Mouse (Mus musculus): ENCODE measurements at regions not wholly inside any gene's neighbourhood (a gene's known extent, or its start where the extent isn't known, plus 50 kb on each side); places are given as distances from the start of the nearest gene placed in this dataset.

DNA sequence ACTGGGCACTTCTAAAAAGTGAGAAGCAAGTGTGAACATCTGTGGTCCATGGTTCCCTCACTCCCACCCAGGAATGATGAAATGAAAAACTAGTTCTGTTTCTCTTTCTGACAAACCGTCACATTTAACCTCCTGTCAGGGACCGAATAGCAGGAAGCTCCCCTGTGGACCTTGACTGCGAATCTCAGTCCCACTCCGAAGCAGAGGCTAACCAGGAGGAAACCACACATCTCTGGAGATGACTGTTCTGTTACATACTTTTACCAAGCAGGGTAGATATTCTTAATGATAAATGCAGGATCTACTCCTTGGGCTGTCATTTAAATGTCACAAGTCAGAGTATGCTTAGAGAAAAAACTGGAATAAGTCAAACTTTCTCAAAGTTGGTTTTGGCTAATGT, 181.2 kb downstream of the Ackr3 start:
- Histone ChIP-seq H3K36me3 (replicated peaks) (no peaks in the 10 kb centered on the region), H3K27me3 (ENCODE audit: insufficient read depth, low read length) (no peaks in the 10 kb centered on the region), H3K4me3 (ENCODE audit: low read depth, low read length) (no peak overlapping the region), H3K4me1 (ENCODE audit: insufficient read depth, low read depth, low read length) (no peaks in the 10 kb centered on the region), H3K9me3 (replicated peaks) (peaks cover 78% of the 10 kb centered on the region)
- TF ChIP-seq GATA1 (IDR thresholded peaks at IDR 0.05; ENCODE audit: borderline replicate concordance, low read length) (no peak), CTCF (IDR thresholded peaks at IDR 0.05; ENCODE audit: low read depth, low read length) (no peak), POLR2AphosphoS5 (IDR thresholded peaks at IDR 0.05; ENCODE audit: insufficient replicate concordance, low read depth, low read length) (no peak), GATA2 (IDR thresholded peaks at IDR 0.05; ENCODE audit: borderline replicate concordance, low read depth, low read length) (no peak), TAL1 (conservative IDR thresholded peaks at IDR 0.05; ENCODE audit: low read depth, low read length) (no peak)
- DNase-seq (ENCODE audit: low spot score) = no peak
- ATAC-seq (ENCODE audit: extremely low read depth, insufficient number of reproducible peaks, low FRiP score, poor library complexity, severe bottlenecking) = no peak

GRCm38 (mm10) chr1:90386792-90387191, 183.0 kb downstream of the Ackr3 start:
- DNase-seq (ENCODE audit: low spot score) = no peak
- no peaks in the 10 kb centered on the region for H3K4me1 ChIP-seq (ENCODE audit: insufficient read depth, low read depth, low read length)
- TF ChIP-seq TAL1 (conservative IDR thresholded peaks at IDR 0.05; ENCODE audit: low read depth, low read length) = no peak
- TF ChIP-seq GATA2 (IDR thresholded peaks at IDR 0.05; ENCODE audit: borderline replicate concordance, low read depth, low read length) = no peak
- no peak for TF ChIP-seq POLR2AphosphoS5 (IDR thresholded peaks at IDR 0.05; ENCODE audit: insufficient replicate concordance, low read depth, low read length)
- TF ChIP-seq GATA1 (IDR thresholded peaks at IDR 0.05; ENCODE audit: borderline replicate concordance, low read length) = no peak
- no peak for TF ChIP-seq CTCF (IDR thresholded peaks at IDR 0.05; ENCODE audit: low read depth, low read length)

GRCm38 (mm10) chr1:90390422-90390821, 186.6 kb downstream of the Ackr3 start:
- Histone ChIP-seq H3K4me3 (ENCODE audit: low read depth, low read length) (no peak overlapping the region), H3K27me3 (ENCODE audit: insufficient read depth, low read length) (no peaks in the 10 kb centered on the region), H3K36me3 (replicated peaks) (no peaks in the 10 kb centered on the region), H3K4me1 (ENCODE audit: insufficient read depth, low read depth, low read length) (no peaks in the 10 kb centered on the region), H3K9me3 (replicated peaks) (peaks cover 72% of the 10 kb centered on the region)
- no peak for DNase-seq (ENCODE audit: low spot score)
- ATAC-seq (ENCODE audit: extremely low read depth, insufficient number of reproducible peaks, low FRiP score, poor library complexity, severe bottlenecking) = no peak
- TF ChIP-seq GATA2 (IDR thresholded peaks at IDR 0.05; ENCODE audit: borderline replicate concordance, low read depth, low read length) (no peak), CTCF (IDR thresholded peaks at IDR 0.05; ENCODE audit: low read depth, low read length) (no peak), TAL1 (conservative IDR thresholded peaks at IDR 0.05; ENCODE audit: low read depth, low read length) (no peak), POLR2AphosphoS5 (IDR thresholded peaks at IDR 0.05; ENCODE audit: insufficient replicate concordance, low read depth, low read length) (no peak), GATA1 (IDR thresholded peaks at IDR 0.05; ENCODE audit: borderline replicate concordance, low read length) (no peak)

More at GRCm38 (mm10) chr1:90386792-90387191, 183.0 kb downstream of the Ackr3 start:
- peaks cover 77% of the 10 kb centered on the region for H3K9me3 ChIP-seq (replicated peaks)
- ATAC-seq (ENCODE audit: extremely low read depth, insufficient number of reproducible peaks, low FRiP score, poor library complexity, severe bottlenecking) = no peak
- no peaks in the 10 kb centered on the region for H3K36me3 ChIP-seq (replicated peaks)
- H3K27me3 ChIP-seq (ENCODE audit: insufficient read depth, low read length) = no peaks in the 10 kb centered on the region
- no peak overlapping the region for H3K4me3 ChIP-seq (ENCODE audit: low read depth, low read length)

GRCm38 (mm10) chr1:90393861-90394260, 190.1 kb downstream of the Ackr3 start:
- DNase-seq (ENCODE audit: low spot score) (no peak), ATAC-seq (ENCODE audit: extremely low read depth, insufficient number of reproducible peaks, low FRiP score, poor library complexity, severe bottlenecking) (no peak)
- Histone ChIP-seq H3K27me3 (ENCODE audit: insufficient read depth, low read length) (no peaks in the 10 kb centered on the region), H3K4me1 (ENCODE audit: insufficient read depth, low read depth, low read length) (no peaks in the 10 kb centered on the region), H3K4me3 (ENCODE audit: low read depth, low read length) (no peak overlapping the region), H3K9me3 (replicated peaks) (peaks cover 75% of the 10 kb centered on the region), H3K36me3 (replicated peaks) (no peaks in the 10 kb centered on the region)
- TF ChIP-seq POLR2AphosphoS5 (IDR thresholded peaks at IDR 0.05; ENCODE audit: insufficient replicate concordance, low read depth, low read length) (no peak), TAL1 (conservative IDR thresholded peaks at IDR 0.05; ENCODE audit: low read depth, low read length) (no peak), GATA1 (IDR thresholded peaks at IDR 0.05; ENCODE audit: borderline replicate concordance, low read length) (no peak), CTCF (IDR thresholded peaks at IDR 0.05; ENCODE audit: low read depth, low read length) (no peak), GATA2 (IDR thresholded peaks at IDR 0.05; ENCODE audit: borderline replicate concordance, low read depth, low read length) (no peak)

DNA sequence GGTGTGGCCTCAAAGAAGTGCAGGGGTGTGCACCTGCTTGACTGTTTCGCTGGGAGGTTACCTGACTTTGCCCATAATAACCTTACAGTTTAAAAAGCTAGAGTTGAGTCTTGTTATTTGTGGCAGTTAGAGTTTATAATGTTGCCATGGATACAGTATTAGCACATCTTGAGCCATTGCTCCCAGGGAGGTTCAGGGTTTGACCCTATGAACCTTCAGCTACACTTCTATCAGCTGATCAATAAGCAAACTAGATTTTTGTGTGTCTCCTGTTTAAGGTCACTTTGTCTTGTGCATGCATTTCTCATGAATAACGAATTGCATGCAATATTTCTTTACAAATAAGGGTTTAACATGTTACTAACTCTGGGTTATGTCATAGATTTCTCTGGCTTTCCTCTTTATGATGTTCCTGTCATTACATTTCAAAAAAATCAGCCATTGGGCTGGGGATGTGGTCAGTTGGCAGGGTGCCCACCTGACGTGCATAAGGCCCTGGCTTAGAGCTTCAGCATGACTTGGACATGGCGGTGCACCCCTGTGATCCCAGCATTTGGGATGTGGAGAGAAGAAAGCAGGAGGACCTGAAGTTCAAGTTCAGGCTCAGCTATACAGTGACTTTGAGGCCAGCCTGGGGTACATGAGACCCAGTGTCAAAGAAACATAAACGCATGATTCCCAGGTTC, 191.7 kb downstream of the Ackr3 start:
- ATAC-seq (ENCODE audit: extremely low read depth, insufficient number of reproducible peaks, low FRiP score, poor library complexity, severe bottlenecking) (no peak), DNase-seq (ENCODE audit: low spot score) (no peak)
- Histone ChIP-seq H3K4me1 (ENCODE audit: insufficient read depth, low read depth, low read length) (no peaks in the 10 kb centered on the region), H3K4me3 (ENCODE audit: low read depth, low read length) (no peak overlapping the region), H3K9me3 (replicated peaks) (peaks cover 75% of the 10 kb centered on the region), H3K27me3 (ENCODE audit: insufficient read depth, low read length) (no peaks in the 10 kb centered on the region), H3K36me3 (replicated peaks) (no peaks in the 10 kb centered on the region)
- no peak for TF ChIP-seq GATA2 (IDR thresholded peaks at IDR 0.05; ENCODE audit: borderline replicate concordance, low read depth, low read length)

DNA sequence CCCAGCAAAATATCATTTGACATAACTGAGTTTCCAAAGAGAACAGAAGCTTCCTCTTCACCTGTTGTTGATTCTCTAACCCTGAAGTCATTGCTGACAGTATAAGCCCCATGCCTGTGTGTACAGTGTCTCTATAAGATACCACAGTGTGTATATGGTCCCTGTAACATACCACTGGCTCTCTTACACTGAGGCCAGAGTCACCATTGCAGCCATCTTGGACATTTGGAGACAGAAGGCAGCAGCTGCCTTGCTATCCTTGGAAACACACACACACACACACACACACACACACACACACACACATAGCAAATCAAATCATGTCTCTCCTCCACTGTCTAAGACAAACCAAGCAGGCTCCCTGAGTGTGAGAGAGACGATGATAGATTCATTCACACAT, 192.9 kb downstream of the Ackr3 start:
- no peak for ATAC-seq (ENCODE audit: extremely low read depth, insufficient number of reproducible peaks, low FRiP score, poor library complexity, severe bottlenecking)

More for the DNA sequence above, 192.9 kb downstream of the Ackr3 start:
- Histone ChIP-seq H3K9me3 (replicated peaks) (peaks cover 78% of the 10 kb centered on the region), H3K4me1 (ENCODE audit: insufficient read depth, low read depth, low read length) (no peaks in the 10 kb centered on the region), H3K27me3 (ENCODE audit: insufficient read depth, low read length) (no peaks in the 10 kb centered on the region), H3K4me3 (ENCODE audit: low read depth, low read length) (no peak overlapping the region), H3K36me3 (replicated peaks) (no peaks in the 10 kb centered on the region)
- no peak for DNase-seq (ENCODE audit: low spot score)
- TF ChIP-seq GATA2 (IDR thresholded peaks at IDR 0.05; ENCODE audit: borderline replicate concordance, low read depth, low read length) = no peak
- no peak for TF ChIP-seq CTCF (IDR thresholded peaks at IDR 0.05; ENCODE audit: low read depth, low read length)
- TF ChIP-seq TAL1 (conservative IDR thresholded peaks at IDR 0.05; ENCODE audit: low read depth, low read length) = no peak
- no peak for TF ChIP-seq POLR2AphosphoS5 (IDR thresholded peaks at IDR 0.05; ENCODE audit: insufficient replicate concordance, low read depth, low read length)
- TF ChIP-seq GATA1 (IDR thresholded peaks at IDR 0.05; ENCODE audit: borderline replicate concordance, low read length) = no peak
